Mouse (Mus musculus): ENCODE measurements at regions not wholly inside any gene's neighbourhood (a gene's known extent, or its start where the extent isn't known, plus 50 kb on each side); places are given as distances from the start of the nearest gene placed in this dataset.
"Not testable (repeated sequence)": the region's sequence is repeated elsewhere in the genome, so short reads cannot be mapped to it uniquely, and the experiment has no call there.

DNA sequence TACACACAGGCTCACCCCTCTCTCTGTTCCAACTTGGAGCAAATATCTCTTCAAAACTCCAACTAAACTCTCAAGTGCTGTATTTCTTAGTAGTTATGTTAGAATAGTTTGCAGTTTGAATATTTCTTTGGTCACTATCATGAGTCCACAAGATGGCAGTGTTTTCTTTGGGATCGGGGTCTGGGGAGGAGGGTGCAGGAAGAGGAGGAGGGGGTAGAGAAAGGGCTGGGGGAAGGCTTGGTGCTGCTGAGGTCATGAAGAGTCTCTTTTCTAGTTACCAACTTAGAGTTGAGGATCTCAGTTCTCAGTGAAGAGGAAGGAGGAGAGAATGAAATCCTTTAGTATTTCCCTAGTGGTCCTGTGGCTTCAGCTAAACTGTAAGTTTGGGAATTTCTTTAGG lies 863.6 kb downstream of the Dad1 start:
- not testable (repeated sequence) for DNase-seq

DNA sequence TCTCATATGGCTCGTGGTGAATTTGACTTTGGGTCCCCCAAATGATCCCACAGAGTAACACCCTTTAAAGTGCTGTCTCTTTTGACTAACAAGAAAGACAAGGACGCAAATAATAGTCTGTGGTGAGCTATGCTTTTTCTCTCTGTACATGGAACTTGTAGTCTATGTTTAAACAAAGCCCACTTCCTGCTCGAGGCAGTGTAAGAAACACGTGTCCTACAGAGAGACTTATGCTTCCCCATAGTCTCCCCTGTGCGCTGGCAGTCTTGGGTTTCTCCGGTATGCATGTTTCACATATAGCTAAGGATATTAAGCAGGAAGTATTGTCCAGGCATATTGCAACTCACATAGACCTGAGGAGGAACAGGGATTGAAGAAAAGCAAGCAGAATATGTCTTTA lies 879.0 kb upstream of the Olfr1507 start:
- DNase-seq = not testable (repeated sequence)

DNA sequence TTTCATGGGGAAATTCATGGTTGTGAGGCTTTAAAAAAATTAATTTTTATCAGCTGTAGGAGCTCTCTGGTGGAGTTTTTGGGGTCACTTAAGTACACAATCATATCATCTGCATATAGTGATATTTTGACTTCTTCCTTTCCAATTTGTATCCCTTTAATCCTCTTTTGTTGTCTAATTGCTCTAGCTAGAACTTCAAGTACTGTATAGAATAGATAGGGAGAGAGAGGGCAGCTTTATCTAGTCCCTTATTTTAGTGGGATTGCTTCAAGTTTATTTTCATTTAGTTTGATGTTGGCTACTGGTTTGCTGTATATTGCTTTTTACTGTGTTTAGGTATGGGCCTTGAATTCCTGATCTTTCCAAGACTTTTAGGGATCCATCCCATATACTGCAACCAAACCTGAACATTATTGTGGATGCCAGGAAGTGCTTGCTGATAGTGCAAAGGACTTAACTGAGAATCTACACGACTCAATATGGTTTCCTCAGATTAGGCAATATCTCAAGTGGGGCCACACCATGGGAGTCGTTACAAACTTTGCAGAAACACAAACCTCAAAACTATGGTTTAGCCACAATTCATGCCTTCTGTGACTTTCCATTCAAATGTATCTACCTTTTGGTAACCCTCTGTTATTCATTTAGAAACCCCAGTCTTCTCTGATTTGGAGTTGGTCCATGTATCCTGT lies 878.4 kb upstream of the Olfr1507 start:
- not testable (repeated sequence) for DNase-seq

DNA sequence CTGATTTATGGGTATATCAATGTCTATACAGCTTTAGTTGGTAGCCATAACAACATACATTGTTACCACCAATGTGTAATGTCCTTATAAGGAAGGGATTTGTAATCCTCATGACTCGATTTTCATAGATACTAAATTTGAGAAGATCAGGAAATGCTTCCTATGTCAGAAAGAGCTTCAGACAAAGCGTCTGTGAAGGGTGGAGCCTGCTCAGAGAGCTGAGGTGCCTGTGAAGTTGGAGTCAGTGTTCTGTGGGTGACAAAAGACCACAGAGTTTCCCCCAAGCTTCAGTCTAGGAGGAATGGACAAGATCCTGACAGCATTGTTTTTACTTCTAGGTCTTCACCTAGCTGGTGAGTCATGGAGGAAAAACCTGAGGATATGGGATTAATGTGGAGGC lies 874.2 kb upstream of the Olfr1507 start:
- DNase-seq = no peak

DNA sequence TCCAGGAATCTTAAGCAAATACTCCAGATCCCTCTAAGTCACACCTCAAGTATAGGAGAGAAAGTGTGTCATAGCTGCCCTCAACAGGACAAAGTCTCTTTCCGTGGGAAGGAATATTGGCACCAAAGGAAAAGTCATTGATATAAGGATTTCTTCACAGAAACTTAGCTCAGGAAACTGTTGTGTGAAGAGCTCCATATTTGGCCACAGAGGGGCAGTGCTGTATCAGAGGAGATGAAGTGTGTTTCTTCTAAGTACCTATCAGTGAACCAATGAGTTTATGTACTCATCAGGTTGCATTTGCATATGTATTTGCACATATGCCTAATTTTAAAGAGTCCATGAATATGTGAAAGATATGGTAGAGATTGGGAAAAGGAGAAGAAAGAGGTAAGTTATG lies 871.9 kb upstream of the Olfr1507 start:
- DNase-seq = not testable (repeated sequence)

DNA sequence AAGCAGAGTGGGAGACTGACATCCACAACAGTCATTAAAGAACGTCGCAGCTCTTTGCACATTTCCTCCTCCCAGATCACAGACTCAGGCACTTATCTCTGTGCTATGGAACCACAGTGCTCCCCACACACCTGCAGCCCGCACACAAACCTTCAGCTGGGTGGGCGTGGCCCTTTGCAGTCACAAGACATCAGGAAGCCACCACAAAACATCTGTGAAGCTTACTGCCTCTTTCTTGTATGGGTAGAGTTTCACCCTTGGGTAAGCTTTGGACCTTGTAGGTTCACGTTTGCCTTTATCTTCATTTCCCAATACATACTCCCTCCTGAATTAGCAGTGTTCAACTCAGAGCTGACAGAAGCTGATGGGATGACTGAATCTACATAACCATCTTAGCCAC lies 868.4 kb upstream of the Olfr1507 start:
- DNase-seq = not testable (repeated sequence)

DNA sequence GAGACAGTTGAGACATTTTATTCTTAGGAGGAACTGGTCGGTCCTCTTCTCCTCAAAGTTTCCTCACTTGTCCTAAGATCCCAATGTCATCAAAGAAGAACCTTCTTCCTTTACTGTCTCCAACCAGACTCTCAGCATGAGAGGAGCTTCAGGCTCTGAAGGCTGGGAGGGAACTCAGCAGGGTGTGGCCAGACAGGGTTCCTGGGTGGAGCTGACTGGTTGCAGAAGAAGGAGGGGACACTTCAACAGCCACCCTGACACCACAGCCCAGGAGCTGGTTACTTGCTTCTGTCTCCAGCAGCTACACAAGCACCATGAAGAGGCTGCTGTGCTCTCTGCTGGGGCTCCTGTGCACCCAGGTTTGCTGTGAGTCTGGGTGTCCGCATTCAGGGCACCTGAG lies 866.5 kb upstream of the Olfr1507 start:
- not testable (repeated sequence) for DNase-seq

DNA sequence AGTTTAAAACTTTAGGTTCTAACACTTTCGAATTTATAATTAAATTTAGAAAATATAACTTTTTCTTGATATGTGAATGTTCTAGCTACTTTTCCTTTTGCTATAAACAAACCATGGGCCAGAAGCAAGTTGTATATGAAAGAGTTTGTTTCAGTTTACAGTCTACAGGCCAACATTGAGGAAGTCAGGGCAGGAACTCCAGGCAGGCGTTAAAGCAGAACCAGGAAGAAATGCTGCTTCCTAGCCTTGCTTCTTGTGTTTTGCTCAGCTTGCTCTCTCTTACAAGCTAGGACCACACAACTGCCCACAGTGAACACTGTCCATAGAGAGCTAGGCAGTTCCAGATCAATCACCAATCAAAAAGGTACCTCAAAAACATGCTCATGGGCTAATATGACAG lies 861.9 kb upstream of the Olfr1507 start:
- not testable (repeated sequence) for DNase-seq

DNA sequence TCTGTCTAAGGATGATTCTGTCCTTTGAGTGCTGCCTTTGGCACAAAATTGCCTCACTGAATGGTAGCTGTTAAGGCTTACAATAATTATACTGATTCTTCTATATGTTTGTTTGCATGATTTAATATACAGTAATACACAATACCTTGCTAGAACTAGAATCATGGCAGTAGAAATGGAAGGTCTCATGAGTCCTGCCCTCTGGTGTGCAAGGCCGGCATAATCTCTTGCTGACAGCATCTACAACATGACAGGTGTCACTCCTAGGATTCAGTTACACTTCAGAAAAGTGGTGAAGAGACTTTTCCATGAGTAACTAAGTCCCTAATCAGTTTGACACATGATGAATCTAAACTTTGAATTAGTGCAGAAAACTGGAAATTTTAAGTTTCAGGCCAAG lies 861.2 kb upstream of the Olfr1507 start:
- not testable (repeated sequence) for DNase-seq

DNA sequence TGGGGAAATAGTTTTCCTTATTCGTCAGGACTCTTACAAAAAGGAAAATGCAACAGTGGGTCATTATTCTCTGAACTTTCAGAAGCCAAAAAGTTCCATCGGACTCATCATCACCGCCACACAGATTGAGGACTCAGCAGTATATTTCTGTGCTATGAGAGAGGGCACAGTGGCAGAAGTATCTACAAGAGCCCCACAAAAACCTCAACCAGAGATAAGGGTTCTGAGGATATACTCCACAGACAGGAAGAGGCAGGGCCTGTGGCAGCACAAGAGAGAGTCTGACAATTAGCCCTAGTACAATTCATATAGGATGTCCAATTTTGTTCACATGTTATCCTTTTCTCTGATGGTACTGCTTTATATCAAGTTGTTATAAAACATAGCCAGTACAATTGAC lies 855.9 kb upstream of the Olfr1507 start:
- DNase-seq = not testable (repeated sequence)

DNA sequence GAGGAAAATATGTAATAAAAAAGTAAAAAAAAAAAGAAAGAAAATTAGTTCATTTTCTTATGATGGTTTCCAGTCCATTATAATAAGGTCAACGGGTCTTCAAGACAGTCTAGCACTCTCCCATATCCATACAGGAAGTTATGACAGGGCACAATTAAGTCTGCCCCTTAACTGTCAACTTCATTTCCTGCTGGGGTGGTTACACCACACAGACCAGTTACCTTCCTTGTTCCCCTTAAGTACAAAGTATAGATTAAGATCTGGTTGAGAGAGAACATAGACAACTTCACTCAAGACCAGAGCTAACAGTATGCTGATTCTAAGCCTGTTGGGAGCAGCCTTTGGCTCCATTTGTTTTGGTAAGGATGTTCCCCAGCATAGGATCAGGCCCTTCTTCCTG lies 855.2 kb upstream of the Olfr1507 start:
- not testable (repeated sequence) for DNase-seq

DNA sequence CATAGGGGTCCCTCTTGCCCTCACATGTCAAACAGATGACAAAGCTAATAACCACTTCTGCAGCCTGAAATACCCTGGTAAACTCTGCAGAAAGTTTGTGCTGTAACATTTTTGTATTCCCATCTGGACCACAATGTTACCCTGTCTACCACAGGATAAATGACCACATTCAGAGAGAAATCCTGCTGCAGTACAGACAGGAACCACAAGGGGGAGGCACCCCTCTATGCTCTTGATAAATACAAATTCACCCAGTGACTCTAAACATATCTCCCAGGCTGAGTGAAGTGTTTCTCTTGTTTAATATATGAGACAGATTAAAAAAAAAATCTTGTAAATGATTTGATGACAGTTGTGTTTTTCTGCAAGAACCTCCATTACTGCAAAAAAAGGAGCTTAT lies 853.6 kb upstream of the Olfr1507 start:
- not testable (repeated sequence) for DNase-seq

DNA sequence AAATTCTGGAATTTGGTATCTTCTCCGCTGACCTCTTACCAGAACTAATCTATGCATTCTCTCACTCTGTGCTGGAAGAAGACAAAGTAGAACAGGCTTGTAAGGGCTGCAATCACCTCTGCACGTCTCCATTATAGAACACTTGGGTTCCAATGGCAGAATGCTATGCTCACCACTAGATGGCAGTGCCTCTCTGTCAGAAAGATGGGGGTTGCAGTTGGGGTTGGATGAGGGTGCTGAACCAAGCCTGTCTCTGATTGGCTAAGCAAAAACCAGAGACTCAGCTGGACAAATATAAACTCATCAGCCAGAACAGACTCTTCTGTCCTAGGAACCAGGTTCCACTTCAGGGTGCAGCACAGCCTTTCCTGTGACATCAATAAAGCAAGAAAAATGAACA lies 850.0 kb upstream of the Olfr1507 start:
- DNase-seq = not testable (repeated sequence)

DNA sequence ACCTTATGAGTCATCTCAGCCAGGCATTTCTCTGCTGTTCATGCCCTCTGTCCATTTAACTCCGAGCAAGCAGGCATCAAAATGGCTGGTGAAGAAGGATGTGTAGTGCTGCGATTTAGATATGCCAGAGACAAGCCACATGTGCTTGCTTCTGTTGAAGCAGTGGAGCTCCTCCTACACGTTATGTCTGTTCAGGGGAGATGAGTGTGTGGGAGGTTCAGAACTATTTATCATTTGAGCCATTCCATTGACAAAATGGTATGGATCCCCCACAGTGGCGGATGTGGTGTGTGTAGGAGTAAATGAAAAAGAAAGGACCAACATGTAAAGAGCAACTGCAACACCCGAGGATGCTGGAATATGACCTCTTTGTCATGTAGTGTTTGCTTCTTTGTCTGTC lies 848.3 kb upstream of the Olfr1507 start:
- DNase-seq = not testable (repeated sequence)

DNA sequence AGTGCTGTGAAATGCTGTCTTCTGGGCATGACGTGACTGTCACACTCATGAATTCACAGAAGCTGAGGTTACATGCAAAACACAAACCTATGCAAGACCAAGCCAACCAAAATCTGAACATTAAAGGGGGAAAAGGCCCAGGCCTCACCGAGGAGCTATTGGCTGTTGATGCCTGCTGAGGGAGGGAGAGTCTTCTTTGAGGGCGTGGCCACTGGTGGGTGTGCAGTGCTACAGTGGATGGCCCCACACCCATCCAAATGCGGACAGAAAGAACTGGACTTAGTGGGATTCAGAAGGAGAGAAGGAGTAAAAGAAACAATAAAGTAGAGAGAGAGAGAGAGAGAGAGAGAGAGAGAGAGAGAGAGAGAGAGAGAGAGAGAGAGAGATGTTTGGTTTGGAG lies 843.6 kb upstream of the Olfr1507 start:
- not testable (repeated sequence) for DNase-seq

DNA sequence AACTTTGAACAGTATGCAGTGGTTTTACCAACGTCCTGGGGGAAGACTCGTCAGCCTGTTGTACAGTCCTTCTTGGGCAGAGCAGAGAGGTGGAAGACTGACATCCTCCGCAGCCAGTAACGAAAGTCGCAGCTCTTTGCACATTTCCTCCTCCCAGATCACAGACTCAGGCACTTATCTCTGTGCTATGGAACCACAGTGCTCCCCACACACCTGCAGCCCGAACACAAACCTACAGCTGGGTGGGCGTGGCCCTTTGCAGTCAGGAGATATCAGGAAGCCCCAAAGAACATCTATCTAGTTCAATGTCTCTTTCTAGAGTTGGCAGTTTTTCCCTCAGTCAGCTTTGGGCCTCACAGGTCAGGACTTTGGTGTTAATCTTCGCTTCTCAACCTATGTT lies 841.9 kb upstream of the Olfr1507 start:
- DNase-seq = not testable (repeated sequence)

DNA sequence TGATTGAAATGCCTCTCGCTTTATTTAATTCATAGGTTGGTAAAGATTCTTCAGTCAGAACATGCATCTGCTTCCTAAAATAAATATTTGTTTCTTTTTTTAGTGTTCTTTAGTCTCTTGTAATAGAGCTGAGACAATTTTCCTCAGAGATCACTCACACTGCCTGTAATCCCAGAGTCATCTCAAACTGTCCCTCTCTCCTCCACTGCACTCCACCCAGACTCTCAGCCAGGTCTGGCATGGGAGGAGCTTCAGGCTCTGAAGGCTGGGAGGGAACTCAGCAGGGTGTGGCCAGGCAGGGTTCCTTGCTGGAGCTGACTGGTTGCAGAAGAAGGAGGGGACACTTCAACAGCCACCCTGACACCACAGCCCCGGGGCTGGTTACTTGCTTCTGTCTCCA lies 841.2 kb upstream of the Olfr1507 start:
- DNase-seq = not testable (repeated sequence)

DNA sequence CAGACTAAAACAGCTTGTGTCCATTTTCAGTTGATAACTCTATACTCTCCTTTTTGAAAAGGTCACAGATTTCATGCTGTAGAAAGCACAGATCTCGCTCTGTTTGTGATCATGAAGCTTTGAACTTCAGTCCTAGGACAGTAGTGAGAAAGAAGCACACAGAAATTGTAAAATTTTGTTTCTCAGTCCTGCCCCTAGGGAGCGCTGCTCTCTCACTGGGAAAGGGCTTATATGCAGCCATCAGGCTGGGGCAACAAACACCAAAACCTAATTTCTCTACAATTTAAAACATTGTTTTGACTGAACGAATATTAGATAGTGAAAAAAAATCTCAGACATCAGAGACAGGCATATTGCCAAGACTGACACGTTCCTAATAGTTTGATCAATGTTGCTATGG lies 838.9 kb upstream of the Olfr1507 start:
- DNase-seq = not testable (repeated sequence)

DNA sequence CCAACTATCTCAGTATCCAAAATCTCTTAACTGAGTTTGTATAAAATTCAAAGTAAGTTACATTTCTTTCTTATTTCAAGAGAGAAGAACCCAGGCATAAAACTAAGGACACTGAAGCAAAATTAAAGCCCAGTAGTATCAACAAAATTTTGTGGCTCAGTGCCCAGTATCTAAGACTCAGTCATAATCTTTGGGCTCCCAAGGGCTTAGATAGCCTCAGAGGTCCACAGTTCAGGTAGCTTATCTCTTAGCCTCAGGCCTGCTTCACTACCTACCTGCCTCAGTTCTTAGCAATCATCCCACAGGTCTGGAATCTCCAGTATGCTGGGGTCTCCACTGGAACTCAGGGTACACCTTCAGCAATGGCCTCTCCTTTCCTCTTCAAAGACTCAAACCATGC lies 835.6 kb upstream of the Olfr1507 start:
- not testable (repeated sequence) for DNase-seq

DNA sequence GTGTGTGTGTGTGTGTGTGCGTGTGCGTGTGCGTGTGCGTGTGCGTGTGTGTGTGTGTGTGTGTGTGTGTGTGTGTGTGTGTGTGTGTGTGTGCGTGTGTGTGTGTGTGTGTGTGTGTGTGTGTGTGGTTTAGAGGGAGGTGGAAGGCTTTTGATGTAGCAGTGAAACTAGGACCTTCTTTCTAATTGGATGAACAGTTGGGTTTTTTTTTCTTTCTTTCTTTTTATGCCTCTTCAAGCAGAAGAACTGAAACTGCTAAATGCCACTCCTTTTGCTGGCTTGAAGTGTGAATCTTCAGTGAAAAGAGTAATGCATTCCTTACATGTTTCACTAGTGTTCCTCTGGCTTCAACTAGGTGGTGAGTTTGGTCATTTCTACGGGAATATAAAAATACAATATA lies 828.8 kb upstream of the Olfr1507 start:
- not testable (repeated sequence) for DNase-seq

DNA sequence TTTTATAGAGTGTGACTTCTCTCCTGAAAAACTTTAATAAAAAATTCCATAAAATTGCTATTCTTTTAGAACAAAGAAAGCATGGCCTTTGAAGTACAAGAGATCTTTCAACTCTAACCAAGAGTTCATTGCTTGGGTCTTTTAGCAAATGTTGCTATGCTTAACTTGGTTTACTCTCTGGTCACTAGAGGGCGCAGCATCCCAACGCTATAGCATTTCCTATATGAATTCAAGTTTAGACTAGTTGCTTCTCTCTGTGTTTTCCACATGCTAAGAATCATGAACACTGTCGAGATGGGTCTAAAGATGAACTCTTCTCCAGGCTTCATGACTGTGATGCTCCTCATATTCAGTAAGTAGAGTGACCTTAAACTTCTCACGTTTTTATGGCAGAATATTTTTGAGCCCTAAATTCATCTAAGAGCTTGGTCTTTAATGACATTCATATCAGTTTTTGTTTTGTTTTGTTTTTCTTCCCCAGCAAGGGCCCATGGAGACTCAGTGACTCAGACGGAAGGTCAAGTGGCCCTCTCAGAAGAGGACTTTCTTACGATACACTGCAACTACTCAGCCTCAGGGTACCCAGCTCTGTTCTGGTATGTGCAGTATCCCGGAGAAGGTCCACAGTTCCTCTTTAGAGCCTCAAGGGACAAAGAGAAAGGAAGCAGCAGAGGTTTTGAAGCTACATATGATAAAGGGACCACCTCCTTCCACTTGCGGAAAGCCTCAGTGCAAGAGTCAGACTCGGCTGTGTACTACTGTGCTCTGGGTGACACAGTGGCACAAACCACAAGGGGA lies 823.2 kb upstream of the Olfr1507 start:
- DNase-seq = not testable (repeated sequence)

DNA sequence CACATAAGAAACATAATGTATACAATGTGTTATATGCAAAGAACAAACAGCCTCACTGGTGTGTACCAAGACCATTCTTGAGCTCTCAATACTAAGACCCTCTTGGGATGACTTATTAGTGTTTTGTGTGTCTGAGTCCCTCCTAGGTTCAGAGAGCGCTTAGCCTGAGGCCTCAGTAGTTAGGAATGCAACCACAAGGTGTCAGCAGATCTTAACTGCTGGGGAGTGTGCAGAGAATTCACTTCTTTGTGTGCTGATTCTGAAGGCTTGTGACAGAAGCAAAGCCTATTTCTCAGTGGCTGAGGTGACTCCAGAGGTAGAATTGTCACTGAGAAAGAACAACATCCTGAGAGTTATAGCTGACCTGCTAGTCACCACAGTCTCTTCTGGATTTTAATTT lies 816.9 kb upstream of the Olfr1507 start:
- not testable (repeated sequence) for DNase-seq

DNA sequence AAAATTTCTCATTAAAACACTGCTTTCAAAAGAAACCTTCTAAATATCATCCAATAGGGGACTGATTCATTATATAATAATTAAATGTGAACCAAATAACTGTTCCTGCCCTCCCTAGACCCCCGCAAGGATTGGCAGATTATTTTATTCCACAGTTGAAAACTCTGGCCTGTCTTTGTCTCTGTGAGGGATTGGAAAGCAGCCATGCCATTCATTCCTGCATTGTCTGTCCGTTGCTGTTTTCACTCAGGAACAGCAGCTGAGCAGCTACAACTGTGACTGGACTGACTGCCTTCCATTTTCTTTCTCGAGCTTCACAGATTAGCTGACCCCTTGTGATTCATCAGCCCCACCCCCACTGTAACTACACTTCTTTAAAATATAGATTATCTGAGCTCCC lies 807.6 kb upstream of the Olfr1507 start:
- DNase-seq = not testable (repeated sequence)

DNA sequence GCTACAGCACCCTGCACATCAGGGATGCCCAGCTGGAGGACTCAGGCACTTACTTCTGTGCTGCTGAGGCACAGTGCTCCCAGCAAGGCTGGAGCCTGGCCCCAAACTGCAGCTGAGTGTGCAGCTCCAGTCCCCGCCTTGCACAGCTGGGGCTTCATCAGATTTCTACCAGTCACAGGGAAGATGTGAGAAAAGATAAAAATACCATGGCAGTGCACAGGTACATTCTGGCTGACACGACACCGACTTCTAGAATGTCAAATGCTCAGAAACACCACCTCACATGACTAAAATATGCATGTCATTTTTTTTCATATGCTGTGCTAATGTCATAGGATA lies 806.9 kb upstream of the Olfr1507 start:
- not testable (repeated sequence) for DNase-seq

All from gastrocnemius, postnatal 10 days (tissue).